Mouse (Mus musculus) Patski (cell line): ENCODE results near the gene Insl3. TPM values are rescaled to one million over a fixed set of nuclear protein-coding genes. Genes with fewer than 3 reads are reported as not detected.
A peak's percentile ranks its signal among the peaks of the same experiment; 100 is the strongest.

Experiments
- ATAC-seq: fragments of 100-300 bp; one replicate; pipeline ENCODE4 v1.8.0; 2021
- CTCF ChIA-PET: fragments of 350-600 bp; sonication (Branson Sonifier 250); formaldehyde crosslinking; loops from one replicate; lab custom pipeline; 2022; ENCODE audit warnings: inconsistent platforms; lab: Charles Lee
- POLR2A ChIA-PET: fragments of 350-600 bp; sonication (Branson Sonifier 250); formaldehyde crosslinking; loops from one replicate; lab custom pipeline; 2022; ENCODE audit warnings: antibody characterized with exemption, inconsistent platforms; lab: Charles Lee
- DNase-seq: peaks from one replicate; pipeline ENCODE4 v3.0.0-alpha.2; 2011; ENCODE audit warnings: low read depth, low spot score
- H3K27me3 ChIP-seq: fragments of 371-371 bp; one replicate; pipeline ENCODE4 v1.5.1; 2021
- CTCF ChIP-seq: fragments of 100-300 bp; IDR thresholded peaks from one replicate; pipeline ENCODE4 v1.5.1; 2021
- in situ Hi-C: fragments of 300-500 bp; cut with MboI; formaldehyde crosslinking; loops from 3 replicates; pipeline ENCODE4 v1.11.1; 2018; ENCODE audit warnings: low pct_unique_long_range_greater_than_20kb, mixed read lengths
- polyA plus RNA-seq: library from polyadenylated mRNA; unstranded; gene quantifications from one replicate; pipeline ENCODE4 v1.2.3, GENCODE M21; 2021

Insl3 gene
- polyA plus RNA-seq, 1 experiment from 2014 or later = 8.8 TPM

- CTCF ChIA-PET = interaction anchor here (0.9 kb wide), 1 partner anchor 16 kb away, joined by 4 read pairs; no protein-coding TSS in a partner anchor
- DNase-seq = no peak
- TF ChIP-seq CTCF = no peak
- no peaks in the 10 kb centered on the region for H3K27me3 ChIP-seq
- no peak for ATAC-seq
- in situ Hi-C loops = no loop called here
- POLR2A ChIA-PET = interaction anchor here (0.6 kb wide), 1 partner anchor 42 kb away, joined by 3 read pairs; no protein-coding TSS in a partner anchor
Observed at GRCm38 (mm10) chr8:71676803-71677202, 12.2 kb upstream of the Insl3 start.

GRCm38 (mm10) chr8:71677555-71677954 lies 11.5 kb upstream of the Insl3 start:
- in situ Hi-C loops = no loop called here

GRCm38 (mm10) chr8:71678216-71678615 lies 10.8 kb upstream of the Insl3 start:
- ChIA-PET POLR2A (no interaction called here), CTCF (no interaction called here)
- in situ Hi-C loops = no loop called here
- TF ChIP-seq CTCF = no peak
- no peak for ATAC-seq
- no peak for DNase-seq
- H3K27me3 ChIP-seq = no peaks in the 10 kb centered on the region

More at GRCm38 (mm10) chr8:71677555-71677954, 11.5 kb upstream of the Insl3 start:
- TF ChIP-seq CTCF = no peak
- CTCF ChIA-PET = interaction anchor here (0.9 kb wide), 1 partner anchor 17 kb away, joined by 4 read pairs; no protein-coding TSS in a partner anchor
- no peak for ATAC-seq
- no peak for DNase-seq
- POLR2A ChIA-PET = no interaction called here
- H3K27me3 ChIP-seq = no peaks in the 10 kb centered on the region

GRCm38 (mm10) chr8:71679116-71679515 lies 9.9 kb upstream of the Insl3 start:
- no peaks in the 10 kb centered on the region for H3K27me3 ChIP-seq
- DNase-seq (no peak), ATAC-seq (no peak)
- in situ Hi-C loops = no loop called here
- CTCF ChIA-PET = no interaction called here
- no peak for TF ChIP-seq CTCF
- POLR2A ChIA-PET = no interaction called here

GRCm38 (mm10) chr8:71679550-71680168 lies 9.4 kb upstream of the Insl3 start:
- ChIA-PET POLR2A (no interaction called here), CTCF (no interaction called here)
- no peak for TF ChIP-seq CTCF
- in situ Hi-C loops = no loop called here
- ATAC-seq (no peak), DNase-seq (no peak)
- H3K27me3 ChIP-seq = no peaks in the 10 kb centered on the region

GRCm38 (mm10) chr8:71680471-71680870 lies 8.5 kb upstream of the Insl3 start:
- CTCF ChIA-PET = interaction anchor here (0.7 to 0.8 kb wide), 2 partner anchors 29 to 444 kb away, joined by 3 read pairs; no protein-coding TSS in a partner anchor
- DNase-seq = no peak
- no peaks in the 10 kb centered on the region for H3K27me3 ChIP-seq
- in situ Hi-C loops = no loop called here
- no peak for TF ChIP-seq CTCF
- ATAC-seq = no peak
- POLR2A ChIA-PET = interaction anchor here (0.6 kb wide), 1 partner anchor 9 kb away, joined by 3 read pairs; the partner anchor contains the start of gene Unc13a

GRCm38 (mm10) chr8:71681369-71681915 lies 7.6 kb upstream of the Insl3 start:
- in situ Hi-C loops = no loop called here
- CTCF ChIA-PET = interaction anchor here (0.8 to 1.1 kb wide), 4 partner anchors 9 to 28 kb away, joined by 3 to 5 read pairs (median 4); partner anchors contain the start of gene Unc13a
- DNase-seq (peak; percentile 96), ATAC-seq (peak; percentile 94)
- no peak for TF ChIP-seq CTCF
- H3K27me3 ChIP-seq = no peaks in the 10 kb centered on the region
- POLR2A ChIA-PET = interaction anchor here (0.5 kb wide), 1 partner anchor 664 kb away, joined by 3 read pairs; no protein-coding TSS in a partner anchor

GRCm38 (mm10) chr8:71682832-71683231 lies 6.2 kb upstream of the Insl3 start:
- no peak for TF ChIP-seq CTCF
- POLR2A ChIA-PET = interaction anchor here (0.6 kb wide), 1 partner anchor 213 kb away, joined by 3 read pairs; no protein-coding TSS in a partner anchor
- CTCF ChIA-PET = interaction anchor here (1.0 kb wide), 1 partner anchor 12 kb away, joined by 4 read pairs; no protein-coding TSS in a partner anchor
- DNase-seq = no peak
- in situ Hi-C loops = no loop called here
- no peaks in the 10 kb centered on the region for H3K27me3 ChIP-seq
- no peak for ATAC-seq

- TF ChIP-seq CTCF = no peak
- ChIA-PET POLR2A (no interaction called here), CTCF (interaction anchor here (1.8 kb wide), 1 partner anchor 18 kb away, joined by 5 read pairs; no protein-coding TSS in a partner anchor)
- no peak for DNase-seq
- ATAC-seq = no peak
- in situ Hi-C loops = no loop called here
- no peaks in the 10 kb centered on the region for H3K27me3 ChIP-seq
Observed at GRCm38 (mm10) chr8:71684701-71685100, 4.3 kb upstream of the Insl3 start.

GRCm38 (mm10) chr8:71685573-71685972 lies 3.4 kb upstream of the Insl3 start:
- POLR2A ChIA-PET = no interaction called here
- no peaks in the 10 kb centered on the region for H3K27me3 ChIP-seq
- DNase-seq = no peak
- no peak for TF ChIP-seq CTCF
- in situ Hi-C loops = no loop called here
- ATAC-seq = no peak
- CTCF ChIA-PET = interaction anchor here (1.8 kb wide), 1 partner anchor 17 kb away, joined by 5 read pairs; no protein-coding TSS in a partner anchor
